Mouse (Mus musculus) limb, embryonic 11.5 days (tissue): ENCODE results near the gene Khk. TPM values are rescaled to one million over a fixed set of nuclear protein-coding genes. Genes with fewer than 3 reads are reported as not detected.
A peak's percentile ranks its signal among the peaks of the same experiment; 100 is the strongest.
"Not testable (repeated sequence)": the region's sequence is repeated elsewhere in the genome, so short reads cannot be mapped to it uniquely, and the experiment has no call there.

Experiments
- ATAC-seq: fragments of 200-750 bp; cut with Nextera tagmentation; 2 replicates; pipeline ENCODE4 v1.8.0; 2017; ENCODE audit warnings: low read depth; ENCODE audit not compliant: insufficient number of reproducible peaks, low FRiP score, low TSS enrichment
- DNase-seq: peaks from one replicate; pipeline ENCODE4 v3.0.0-alpha.2; 2015; ENCODE audit warnings: low spot score
- H3K27ac ChIP-seq: fragments of 300-500 bp; sonication (generic); replicated peaks from 2 replicates; pipeline ENCODE4 v1.5.1; 2014; ENCODE audit warnings: low read depth, mild to moderate bottlenecking, low read length
- H3K27me3 ChIP-seq: fragments of 300-500 bp; sonication (generic); 2 replicates; pipeline ENCODE4 v1.6.1; 2014; ENCODE audit warnings: mild to moderate bottlenecking, low read length, mixed read lengths; ENCODE audit not compliant: control insufficient read depth, insufficient read depth
- H3K36me3 ChIP-seq: fragments of 300-500 bp; sonication (generic); 2 replicates; pipeline ENCODE4 v1.6.1; 2014; ENCODE audit warnings: mild to moderate bottlenecking, low read length, moderate library complexity, mixed read lengths; ENCODE audit not compliant: control insufficient read depth, insufficient read depth
- H3K4me1 ChIP-seq: fragments of 300-500 bp; sonication (generic); 2 replicates; pipeline ENCODE4 v1.6.1; 2014; ENCODE audit warnings: low read length, mixed read lengths; ENCODE audit not compliant: control insufficient read depth, insufficient read depth
- H3K4me2 ChIP-seq: fragments of 300-500 bp; sonication (generic); 2 replicates; pipeline ENCODE4 v1.6.1; 2014; ENCODE audit warnings: low read depth, mild to moderate bottlenecking, moderate library complexity; ENCODE audit not compliant: severe bottlenecking
- H3K4me3 ChIP-seq: fragments of 300-500 bp; sonication (generic); 2 replicates; pipeline ENCODE4 v1.5.1; 2014; ENCODE audit warnings: low read depth, low read length
- H3K9ac ChIP-seq: fragments of 300-500 bp; sonication (generic); 2 replicates; pipeline ENCODE4 v1.6.1; 2014; ENCODE audit warnings: mild to moderate bottlenecking, low read length
- H3K9me3 ChIP-seq: fragments of 300-500 bp; sonication (generic); 2 replicates; pipeline ENCODE4 v1.6.1; 2016; ENCODE audit warnings: low read length; ENCODE audit not compliant: control insufficient read depth
- WGBS: fragments of 180-500 bp; shearing (Covaris S2); extraction: QIAGEN DNeasy Blood & Tissue Kit; methylation state at CpG from one replicate; pipeline ENCODE4 v1.1.7; 2014; 5-methylcytosine and 5-hydroxymethylcytosine counted together
- polyA plus RNA-seq: library from polyadenylated mRNA; unstranded; fragments of >200 nt; fragmentation: Nextera tagmentation; extraction: Ambion mirVana; gene quantifications from 2 replicates; pipeline ENCODE4 v1.2.1, GENCODE M21; 2014

Khk gene
- polyA plus RNA-seq, result 5.4 and 7.9 TPM in 2 replicates

DNA sequence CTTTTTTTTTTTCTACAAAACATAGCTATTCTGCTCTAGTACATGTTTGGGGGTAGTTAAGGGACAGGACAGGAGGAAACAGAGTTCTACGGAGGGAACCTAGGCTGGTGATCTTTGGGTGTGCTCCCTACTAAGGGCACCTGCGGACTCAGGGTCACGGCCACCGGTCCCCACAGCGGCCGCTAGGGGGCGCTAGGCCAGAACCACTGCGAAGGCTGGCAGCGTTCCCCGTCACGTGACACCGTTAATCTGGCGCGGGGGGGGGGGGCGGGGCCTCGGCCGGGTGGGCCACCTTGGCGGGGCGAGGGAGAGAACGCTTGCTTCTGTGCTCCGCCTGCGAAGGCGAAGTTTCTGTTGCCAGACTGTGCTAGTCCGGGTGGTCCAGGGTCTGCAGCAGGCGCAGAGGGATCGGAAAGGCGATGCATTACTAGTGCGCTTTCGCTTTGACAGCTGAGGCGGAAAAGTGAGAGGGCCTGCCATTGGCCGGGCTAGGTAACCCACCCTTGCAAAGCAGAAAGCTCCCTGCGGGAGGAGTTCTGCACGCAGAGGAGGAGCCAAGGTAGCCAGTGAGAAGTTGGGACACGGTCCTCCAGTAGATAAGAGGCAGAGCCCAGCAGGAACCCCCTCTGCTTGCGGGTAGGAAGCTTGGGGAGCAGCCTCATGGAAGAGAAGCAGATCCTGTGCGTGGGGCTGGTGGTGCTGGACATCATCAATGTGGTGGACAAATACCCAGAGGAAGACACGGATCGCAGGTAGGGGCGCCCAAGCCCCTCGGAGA lies at the start of gene Khk:
Gene Khk, plus strand, starts transcription at position 176 of the 778 bp plus-strand sequence.
- DNase-seq, result peak; percentile 95
- H3K4me3 ChIP-seq, result peak within 1 kb of the TSS; percentile 37
- H3K27me3 ChIP-seq, result no peaks in the 10 kb centered on the region
- peak within 1 kb of the TSS; percentile 67 for H3K4me2 ChIP-seq
- H3K36me3 ChIP-seq, result peaks cover 14% of the 10 kb centered on the region; the same call in 1 of the 2 replicates
- ATAC-seq, result peak; percentile 85
- peaks cover 8% of the 10 kb centered on the region for H3K4me1 ChIP-seq
- H3K9me3 ChIP-seq, result no peaks in the 10 kb centered on the region
- H3K9ac ChIP-seq, result peak within 1 kb of the TSS; percentile 54
- under 1% methylated on average over 40 of the region's 40 CpGs for WGBS
- H3K27ac ChIP-seq, result peak within 1 kb of the TSS; percentile 71; the same call in 1 of the 2 replicates

DNA sequence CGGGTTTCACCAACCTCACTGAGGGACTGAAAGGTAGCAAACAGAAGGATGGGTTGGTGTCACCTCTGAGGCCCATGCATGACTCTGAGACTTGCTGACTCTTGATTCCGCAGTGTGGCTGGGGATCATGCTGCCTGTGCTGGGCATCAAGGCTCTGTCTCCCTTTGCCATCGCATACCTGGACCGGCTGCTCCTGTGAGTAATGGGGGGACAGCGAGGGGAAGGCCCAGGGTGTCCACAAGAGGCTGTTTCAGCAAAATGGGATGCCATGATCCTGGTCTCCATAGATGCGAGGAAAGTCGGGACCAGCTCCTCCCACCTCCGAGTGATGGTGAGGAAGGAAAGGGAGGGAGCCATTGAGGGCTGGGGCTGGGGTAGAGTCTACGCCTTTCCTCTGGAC lies 48.7 kb upstream of the Khk start:
- ATAC-seq (no peak), DNase-seq (no peak)
- no peak overlapping the region for H3K4me3 ChIP-seq
- WGBS, result 96% methylated on average over 9 of the region's 9 CpGs
- H3K9ac ChIP-seq, result no peak overlapping the region
- peaks cover 5% of the 10 kb centered on the region; the same call in 1 of the 2 replicates for H3K4me1 ChIP-seq
- no peak overlapping the region for H3K4me2 ChIP-seq
- H3K36me3 ChIP-seq, result peaks cover 51% of the 10 kb centered on the region
- H3K9me3 ChIP-seq, result no peaks in the 10 kb centered on the region
- no peaks in the 10 kb centered on the region for H3K27me3 ChIP-seq
- H3K27ac ChIP-seq, result no peak overlapping the region

DNA sequence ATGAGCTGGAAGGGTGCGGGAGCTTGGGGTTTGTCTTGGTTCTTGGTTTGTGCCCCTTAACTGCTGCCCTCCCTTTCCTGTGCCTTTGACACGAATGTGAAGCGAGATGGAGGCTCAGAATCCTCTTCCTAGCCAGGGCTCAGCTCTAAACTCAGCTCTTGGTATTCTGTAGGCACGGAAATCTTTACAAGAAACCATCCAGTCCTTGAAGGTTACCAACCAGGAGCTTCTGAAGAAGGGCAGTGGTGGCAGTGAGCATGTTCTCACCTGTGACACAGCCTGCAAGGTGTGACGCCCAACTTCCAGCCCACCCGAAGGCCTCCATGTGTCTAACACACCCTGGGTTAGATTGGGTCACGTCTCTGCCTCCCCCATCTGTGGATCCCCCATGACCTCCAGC lies 46.9 kb upstream of the Khk start:
- peaks cover 10% of the 10 kb centered on the region; the same call in 1 of the 2 replicates for H3K4me1 ChIP-seq
- WGBS, result 91% methylated on average over 7 of the region's 7 CpGs
- ATAC-seq (no peak), DNase-seq (no peak)
- H3K27me3 ChIP-seq, result no peaks in the 10 kb centered on the region
- H3K9me3 ChIP-seq, result no peaks in the 10 kb centered on the region
- H3K36me3 ChIP-seq, result peaks cover 53% of the 10 kb centered on the region
- H3K4me2 ChIP-seq, result no peak overlapping the region
- H3K9ac ChIP-seq, result no peak overlapping the region
- no peak overlapping the region for H3K4me3 ChIP-seq
- H3K27ac ChIP-seq, result no peak overlapping the region

- ATAC-seq (0 out of 2 replicates have a peak, but pooled peaks have one; percentile 52), DNase-seq (peak; percentile 51)
- Histone ChIP-seq H3K36me3 (peaks cover 34% of the 10 kb centered on the region), H3K4me3 (no peak overlapping the region), H3K4me2 (no peak overlapping the region), H3K4me1 (0 out of 2 replicates have a peak, but pooled peaks cover 5% of the 10 kb centered on the region), H3K9me3 (no peaks in the 10 kb centered on the region), H3K9ac (no peak overlapping the region), H3K27me3 (no peaks in the 10 kb centered on the region), H3K27ac (no peak overlapping the region)
- WGBS, result 15% methylated on average over 6 of the region's 6 CpGs
Measured at GRCm38 (mm10) chr5:30878616-30879015, 42.6 kb upstream of the Khk start.

GRCm38 (mm10) chr5:30879347-30879943 lies 41.8 kb upstream of the Khk start:
- H3K4me2 ChIP-seq, result no peak overlapping the region
- peaks cover 25% of the 10 kb centered on the region for H3K36me3 ChIP-seq
- no peak for ATAC-seq
- no peaks in the 10 kb centered on the region for H3K27me3 ChIP-seq
- DNase-seq, result no peak
- no peak overlapping the region for H3K4me3 ChIP-seq
- WGBS, result 85% methylated on average over 5 of the region's 5 CpGs
- 0 out of 2 replicates have a peak, but pooled peaks cover 5% of the 10 kb centered on the region for H3K4me1 ChIP-seq
- H3K27ac ChIP-seq, result no peak overlapping the region
- no peak overlapping the region for H3K9ac ChIP-seq
- no peaks in the 10 kb centered on the region for H3K9me3 ChIP-seq

DNA sequence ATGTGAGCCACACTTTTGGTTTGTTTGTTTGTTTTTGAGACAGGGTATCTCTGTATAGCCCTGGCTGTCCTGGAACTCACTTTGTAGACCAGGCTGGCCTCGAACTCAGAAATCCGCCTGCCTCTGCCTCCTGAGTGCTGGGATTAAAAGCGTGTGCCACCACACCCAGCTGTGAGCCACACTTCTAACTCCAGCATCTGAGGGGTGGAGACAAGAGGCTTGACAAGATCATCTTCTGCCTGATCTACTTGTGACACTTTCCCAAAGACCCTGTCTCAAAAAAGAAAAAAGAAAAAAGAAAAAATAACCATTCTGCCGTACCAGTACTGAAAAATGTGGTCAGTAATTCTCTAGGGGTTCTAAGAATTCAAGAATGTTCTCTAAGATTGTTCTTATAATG lies 39.4 kb upstream of the Khk start:
- H3K4me2 ChIP-seq, H3K27ac ChIP-seq, DNase-seq, H3K36me3 ChIP-seq, ATAC-seq, H3K4me3 ChIP-seq, H3K9ac ChIP-seq, H3K27me3 ChIP-seq, H3K9me3 ChIP-seq, H3K4me1 ChIP-seq: not testable (repeated sequence)
- 89% methylated on average over 4 of the region's 4 CpGs for WGBS

GRCm38 (mm10) chr5:30886209-30886608 lies 35.0 kb upstream of the Khk start:
- H3K4me3 ChIP-seq, result no peak overlapping the region
- H3K27ac ChIP-seq, result no peak overlapping the region
- H3K4me1 ChIP-seq, result peaks cover 6% of the 10 kb centered on the region
- peaks cover 5% of the 10 kb centered on the region; the same call in 1 of the 2 replicates for H3K36me3 ChIP-seq
- ATAC-seq (no peak), DNase-seq (no peak)
- H3K4me2 ChIP-seq, result 0 out of 2 replicates have a peak overlapping the region, but pooled peaks have one; percentile 75
- no peaks in the 10 kb centered on the region for H3K9me3 ChIP-seq
- H3K27me3 ChIP-seq, result no peaks in the 10 kb centered on the region
- WGBS, result 63% methylated on average over 4 of the region's 4 CpGs
- H3K9ac ChIP-seq, result no peak overlapping the region

DNA sequence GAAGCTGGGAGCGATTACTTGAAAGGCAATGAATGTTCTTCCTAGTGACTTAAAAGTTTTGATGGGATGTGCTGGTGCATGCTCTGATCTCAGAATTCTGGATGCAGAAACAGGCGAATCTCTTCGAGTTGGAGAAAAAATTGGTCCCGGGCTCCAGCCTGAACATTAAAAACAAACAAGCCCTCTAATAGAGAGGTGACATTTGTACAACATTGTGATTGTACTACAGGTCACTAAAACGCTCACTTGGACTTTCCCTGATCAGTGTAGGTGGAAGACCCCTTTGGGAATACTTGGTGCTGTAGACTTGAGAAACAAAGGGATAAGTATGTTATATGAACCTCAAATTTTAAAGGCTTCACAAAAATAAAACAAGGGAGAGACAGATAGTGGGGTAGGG lies 34.5 kb upstream of the Khk start:
- H3K27ac ChIP-seq, result peak overlapping the region; percentile 89

More for the DNA sequence above, 34.5 kb upstream of the Khk start:
- Histone ChIP-seq H3K4me1 (peaks cover 6% of the 10 kb centered on the region), H3K9ac (peak overlapping the region; percentile 41), H3K4me3 (peak overlapping the region; percentile 58), H3K27me3 (no peaks in the 10 kb centered on the region), H3K4me2 (peak overlapping the region; percentile 75), H3K36me3 (peaks cover 6% of the 10 kb centered on the region; the same call in 1 of the 2 replicates), H3K9me3 (no peaks in the 10 kb centered on the region)
- ATAC-seq (no peak), DNase-seq (no peak)
- WGBS, result 35% methylated on average over 5 of the region's 5 CpGs
